In the genomic region with DNA sequence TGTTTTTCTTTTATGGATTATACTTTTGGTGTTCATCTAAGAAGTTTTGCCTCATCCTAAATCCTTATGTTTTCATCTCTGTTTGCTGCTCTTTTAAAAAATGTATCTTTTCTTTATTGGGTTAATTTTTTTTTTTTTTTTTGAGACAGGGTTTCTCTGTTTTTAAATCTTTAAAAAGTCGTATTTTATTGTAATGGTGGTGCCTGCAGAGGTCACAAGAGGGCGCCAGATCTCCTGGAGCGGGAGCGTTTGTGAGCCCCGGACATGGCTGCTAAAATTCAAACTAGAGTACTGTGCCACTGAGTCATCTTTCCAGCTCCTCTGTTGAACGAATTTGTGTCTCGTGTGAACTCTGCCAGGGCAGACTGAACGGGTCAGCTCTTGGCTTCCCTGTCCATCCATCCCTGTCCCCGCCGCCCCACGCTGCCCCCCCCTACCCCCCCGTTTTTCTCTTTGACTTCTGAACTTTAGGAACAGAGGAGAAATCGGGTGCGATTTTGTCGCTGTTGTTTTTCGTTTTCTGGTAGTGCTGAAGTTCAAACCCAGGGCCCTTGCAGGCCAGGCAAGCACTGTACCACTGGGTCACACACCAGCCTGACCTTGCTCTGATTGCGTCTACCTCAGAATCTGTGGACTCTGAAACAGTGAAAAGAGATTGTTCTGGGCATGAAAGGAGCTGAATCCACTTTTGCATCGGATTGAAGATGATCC, we compare ENCODE assay signal across 8 mouse cellular contexts. TPM values are rescaled to one million over a fixed set of nuclear protein-coding genes. Genes with fewer than 3 reads are reported as not detected.
DNase-seq lines count a peak whose midpoint lies in the region; TF ChIP-seq lines count a peak whose summit lies in the region.

No protein-coding gene starts in this region.

- peak; percentile 74 for DNase-seq in layer of hippocampus, adult 11-12 months (ENCODE audit: low spot score)
- DNase-seq in layer of hippocampus, adult 9-10 months (ENCODE audit: low spot score): no peak
- DNase-seq in cerebellum, postnatal 14 days: peak; percentile 64 to 75
- DNase-seq in gastrocnemius, adult 18-20 months (ENCODE audit: low spot score): peak; percentile 56
- DNase-seq in induced T-regulatory cell, adult 2 months (ENCODE audit: low read depth): peak; percentile 84
- peak; percentile 77 for DNase-seq in limb, embryonic 10.5 days (ENCODE audit: low spot score)
- peak; percentile 65 for DNase-seq in midbrain, embryonic 10.5 days (ENCODE audit: low spot score)

- peak overlapping the region; percentile 77 for H3K27ac ChIP-seq in limb, embryonic 10.5 days
- peak overlapping the region; percentile 84 for H3K27ac ChIP-seq in midbrain, embryonic 10.5 days (replicated peaks)
- no peak overlapping the region for H3K27ac ChIP-seq in small intestine, adult 2 months (ENCODE audit: insufficient read depth, low read depth, low read length)

- peak; percentile 85 for TF ChIP-seq CTCF in small intestine, adult 2 months (IDR thresholded peaks at IDR 0.05; ENCODE audit: extremely low read depth, insufficient read length, insufficient replicate concordance, low read depth, low read length)

- H3K4me3 ChIP-seq in limb, embryonic 10.5 days: peak overlapping the region; percentile 48
- H3K4me3 ChIP-seq in midbrain, embryonic 10.5 days: peak overlapping the region; percentile 47
- peak overlapping the region; percentile 39 for H3K4me3 ChIP-seq in small intestine, adult 2 months (ENCODE audit: low read depth, low read length)

- TF ChIP-seq POLR2A in small intestine, adult 2 months (IDR thresholded peaks at IDR 0.05; ENCODE audit: low read depth, low read length): no peak

- H3K36me3 ChIP-seq in limb, embryonic 10.5 days: no peaks in the 10 kb centered on the region
- H3K36me3 ChIP-seq in midbrain, embryonic 10.5 days: no peaks in the 10 kb centered on the region
- H3K36me3 ChIP-seq in small intestine, adult 2 months (ENCODE audit: control insufficient read depth, insufficient read depth, low read length): no peaks in the 10 kb centered on the region

- peaks cover 11% of the 10 kb centered on the region for H3K4me1 ChIP-seq in limb, embryonic 10.5 days
- peaks cover 15% of the 10 kb centered on the region for H3K4me1 ChIP-seq in midbrain, embryonic 10.5 days
- H3K4me1 ChIP-seq in small intestine, adult 2 months (ENCODE audit: control insufficient read depth, insufficient read depth, insufficient read length, low read length): peaks cover 10% of the 10 kb centered on the region

- peaks cover 17% of the 10 kb centered on the region for H3K27me3 ChIP-seq in limb, embryonic 10.5 days (ENCODE audit: low read depth, poor library complexity, severe bottlenecking)
- H3K27me3 ChIP-seq in midbrain, embryonic 10.5 days (ENCODE audit: low read depth, poor library complexity, severe bottlenecking): peaks cover 27% of the 10 kb centered on the region
- no peaks in the 10 kb centered on the region for H3K27me3 ChIP-seq in small intestine, adult 2 months (ENCODE audit: control insufficient read depth, insufficient read depth, low read length)

- no peaks in the 10 kb centered on the region for H3K9me3 ChIP-seq in limb, embryonic 10.5 days (replicated peaks)
- H3K9me3 ChIP-seq in midbrain, embryonic 10.5 days (replicated peaks): no peaks in the 10 kb centered on the region

- 16% methylated on average over 18 of the region's 18 CpGs for whole genome bisulfite sequencing in limb, embryonic 10.5 days
- 17% methylated on average over 18 of the region's 18 CpGs for WGBS in midbrain, embryonic 10.5 days
- 9% methylated on average over 18 of the region's 18 CpGs for WGBS in small intestine, adult 2 months

RNA-seq across cellular contexts. Expression of a gene that starts 3.3 kb away (rescaled TPM):
- total RNA-seq in gastrocnemius, adult 18-20 months (2021): 1 to 10 TPM; 1.6 to 2.3 TPM
- 0.23 and 0.33 TPM in 2 replicates for polyA plus RNA-seq in limb, embryonic 10.5 days (2016; fragmentation: Nextera tagmentation; extraction: Ambion mirVana)
- polyA plus RNA-seq in midbrain, embryonic 10.5 days (2016; fragmentation: Nextera tagmentation; extraction: Ambion mirVana): 0.79 and 0.96 TPM in 2 replicates
- polyA plus RNA-seq in small intestine, adult 2 months (2012; rRNA removed): 2.0 and 3.1 TPM in 2 replicates

RNA-seq across cellular contexts. Expression of a gene that starts 34.0 kb away (rescaled TPM):
- total RNA-seq in gastrocnemius, adult 18-20 months (2021): 10 to 100 TPM; 42.5 to 47.7 TPM
- 69.1 and 69.8 TPM in 2 replicates for polyA plus RNA-seq in limb, embryonic 10.5 days (2016; fragmentation: Nextera tagmentation; extraction: Ambion mirVana)
- polyA plus RNA-seq in midbrain, embryonic 10.5 days (2016; fragmentation: Nextera tagmentation; extraction: Ambion mirVana): 65.0 and 71.1 TPM in 2 replicates
- 19.2 and 31.2 TPM in 2 replicates for polyA plus RNA-seq in small intestine, adult 2 months (2012; rRNA removed)

RNA-seq across cellular contexts. Expression of a gene that starts 53.0 kb away (rescaled TPM):
- not detected for total RNA-seq in gastrocnemius, adult 18-20 months (2021)
- polyA plus RNA-seq in limb, embryonic 10.5 days (2016; fragmentation: Nextera tagmentation; extraction: Ambion mirVana): not detected in 2 replicates
- polyA plus RNA-seq in midbrain, embryonic 10.5 days (2016; fragmentation: Nextera tagmentation; extraction: Ambion mirVana): not detected in 2 replicates
- not detected in 2 replicates for polyA plus RNA-seq in small intestine, adult 2 months (2012; rRNA removed)
